Mouse (Mus musculus) layer of hippocampus, postnatal 25 days (tissue): ENCODE results near the gene Plxdc1. TPM values are rescaled to one million over a fixed set of nuclear protein-coding genes. Genes with fewer than 3 reads are reported as not detected.

Source experiments
- DNase-seq, 2 experiments: peaks; one replicate each; pipeline ENCODE4 v3.0.0; 2022; ENCODE audit warnings: mixed read lengths in 2 of 2, low spot score in 1 of 2; ENCODE audit errors: extremely low spot score in 1 of 2
- total RNA-seq, 2 experiments: library from RNA; stranded (reverse); gene quantifications; 2 replicates each; pipeline ENCODE4 v1.2.3; 2021

Gene Plxdc1
- total RNA-seq, 2 experiments from 2014 or later = 8.2 to 9.1 TPM

- no peak for DNase-seq
Observed at GRCm38 (mm10) chr11:98018222-98018621, 32.0 kb upstream of the Plxdc1 start.

GRCm38 (mm10) chr11:98016824-98017223 lies 30.6 kb upstream of the Plxdc1 start:
- no peak for DNase-seq

GRCm38 (mm10) chr11:98016177-98016576 lies 29.9 kb upstream of the Plxdc1 start:
- no peak for DNase-seq

- DNase-seq = no peak
Observed at GRCm38 (mm10) chr11:98012831-98013230, 26.6 kb upstream of the Plxdc1 start.

- no peak for DNase-seq
Observed at GRCm38 (mm10) chr11:98011716-98012115, 25.5 kb upstream of the Plxdc1 start.

- DNase-seq = no peak
Observed at GRCm38 (mm10) chr11:98008087-98008486, 21.8 kb upstream of the Plxdc1 start.

- DNase-seq = no peak
Observed at GRCm38 (mm10) chr11:98005686-98006085, 19.4 kb upstream of the Plxdc1 start.

GRCm38 (mm10) chr11:98005076-98005475 lies 18.8 kb upstream of the Plxdc1 start:
- no peak for DNase-seq

GRCm38 (mm10) chr11:98004161-98004560 lies 17.9 kb upstream of the Plxdc1 start:
- DNase-seq = no peak

GRCm38 (mm10) chr11:98003171-98003671 lies 17.0 kb upstream of the Plxdc1 start:
- DNase-seq = no peak

- peak in 1 of 2 experiments; percentile 90 for DNase-seq
Observed at GRCm38 (mm10) chr11:98002627-98003026, 16.4 kb upstream of the Plxdc1 start.

- DNase-seq = no peak
Observed at GRCm38 (mm10) chr11:98001986-98002385, 15.7 kb upstream of the Plxdc1 start.

GRCm38 (mm10) chr11:98001351-98001824 lies 15.1 kb upstream of the Plxdc1 start:
- DNase-seq = no peak

- DNase-seq = no peak
Observed at GRCm38 (mm10) chr11:98000378-98001140, 14.3 kb upstream of the Plxdc1 start.

- DNase-seq = no peak
Observed at GRCm38 (mm10) chr11:97999748-98000147, 13.5 kb upstream of the Plxdc1 start.

GRCm38 (mm10) chr11:97998898-97999608 lies 12.8 kb upstream of the Plxdc1 start:
- DNase-seq = no peak

GRCm38 (mm10) chr11:97998074-97998793 lies 12.0 kb upstream of the Plxdc1 start:
- DNase-seq = no peak

GRCm38 (mm10) chr11:97997387-97997960 lies 11.2 kb upstream of the Plxdc1 start:
- no peak for DNase-seq

- no peak for DNase-seq
Observed at GRCm38 (mm10) chr11:97996691-97997090, 10.4 kb upstream of the Plxdc1 start.

- DNase-seq = no peak
Observed at GRCm38 (mm10) chr11:97995564-97996288, 9.5 kb upstream of the Plxdc1 start, which contains the start of gene Arl5c. Gene Arl5c, minus strand, starts transcription at chr11:97996181.
